Comparison of ENCODE assay signal across 12 mouse cellular contexts in genomic region chr7:123964559-123965142, GRCm38 (mm10). TPM values are rescaled to one million over a fixed set of nuclear protein-coding genes. Genes with fewer than 3 reads are reported as not detected.
DNase-seq lines count a peak whose midpoint lies in the region; ATAC-seq and TF ChIP-seq lines count a peak whose summit lies in the region.
"Had no signal": no experiment of that assay in that cellular context is flagged by ENCODE, and none has a peak within 500 bp of the region (broad histone marks: within the 10 kb centered on the region; RNA-seq: fewer than 3 reads in every experiment).

No protein-coding gene starts in this region.

- no peak overlapping the region for H3K4me2 ChIP-seq in limb, embryonic 13.5 days (replicated peaks)
- H3K4me2 ChIP-seq: lung, embryonic 15.5 days had no signal

- H3K4me3 ChIP-seq in E14TG2a.4 (replicated peaks; ENCODE audit: low read length): no peak overlapping the region
- no peak overlapping the region for H3K4me3 ChIP-seq in limb, embryonic 13.5 days
- H3K4me3 ChIP-seq: lung, embryonic 15.5 days had no signal

- H3K9ac ChIP-seq in limb, embryonic 13.5 days: no peak overlapping the region
- H3K9ac ChIP-seq: lung, embryonic 15.5 days had no signal

- DNase-seq in kidney, adult 9 months: peak; percentile 16
- DNase-seq in kidney, postnatal 10 days: no peak
- peak; percentile 61 for DNase-seq in R1 (ENCODE audit: low read depth, low spot score)
- no peak for DNase-seq in thymus, postnatal 25 days
- no peak for DNase-seq in left cerebral cortex, postnatal 14 days (ENCODE audit: low spot score in 2 of 2)
- no peak for DNase-seq in gastrocnemius, postnatal 14 days
- DNase-seq: adrenal gland, adult 2 months; right cerebral cortex, postnatal 14 days had no signal

- TF ChIP-seq CTCF in E14TG2a.4 (conservative IDR thresholded peaks at IDR 0.05; ENCODE audit: low read length): peak; percentile 73

- H3K27me3 ChIP-seq in E14TG2a.4 (ENCODE audit: insufficient read depth, low read length): no peaks in the 10 kb centered on the region
- H3K27me3 ChIP-seq in limb, embryonic 13.5 days: no peaks in the 10 kb centered on the region
- H3K27me3 ChIP-seq: lung, embryonic 15.5 days had no signal

- H3K4me1 ChIP-seq in E14TG2a.4 (replicated peaks; ENCODE audit: low read depth, low read length): no peaks in the 10 kb centered on the region
- H3K4me1 ChIP-seq in limb, embryonic 13.5 days: no peaks in the 10 kb centered on the region
- H3K4me1 ChIP-seq: lung, embryonic 15.5 days had no signal

- intact Hi-C loops in left cerebral cortex, postnatal 14 days (cut with DNase I): no loop called here
- intact Hi-C loops in gastrocnemius, postnatal 14 days (cut with DNase I; ENCODE audit: low total_unique reads): no loop called here

- no peaks in the 10 kb centered on the region for H3K36me3 ChIP-seq in E14TG2a.4 (ENCODE audit: insufficient read depth, low read length)
- H3K36me3 ChIP-seq in limb, embryonic 13.5 days: no peaks in the 10 kb centered on the region
- H3K36me3 ChIP-seq: lung, embryonic 15.5 days had no signal

- no peak overlapping the region for H3K27ac ChIP-seq in limb, embryonic 13.5 days
- H3K27ac ChIP-seq: lung, embryonic 15.5 days had no signal

- 0 out of 2 replicates have a peak, but pooled peaks have one; percentile 36 for ATAC-seq in limb, embryonic 13.5 days (ENCODE audit: low FRiP score, low read depth)

- WGBS in limb, embryonic 13.5 days: 49% methylated on average over 10 of the region's 10 CpGs

- peaks cover 15% of the 10 kb centered on the region for H3K9me3 ChIP-seq in E14TG2a.4 (ENCODE audit: low read length)
- H3K9me3 ChIP-seq in limb, embryonic 13.5 days: peaks cover 13% of the 10 kb centered on the region
- H3K9me3 ChIP-seq: lung, embryonic 15.5 days had no signal

RNA-seq across cellular contexts. Expression of gene Hs3st4, which starts 18.0 kb away (rescaled TPM):
- 0.56 and 0.83 TPM in 2 replicates for polyA plus RNA-seq in limb, embryonic 13.5 days (2015; fragmentation: Nextera tagmentation; extraction: Ambion mirVana)
- total RNA-seq in left cerebral cortex, postnatal 14 days (2021): 10 to 100 TPM; 45.9 to 60.8 TPM
- total RNA-seq in gastrocnemius, postnatal 14 days (2021): not detected
- polyA plus RNA-seq: adrenal gland, adult 2 months; intestine, embryonic 14.5 days had no signal

Comparison
In these comparisons a context has a peak if more than half of its experiments do, and no peak if none do; other contexts are left out.
1. DNase-seq: peak in kidney, adult 9 months (single experiment) and R1 (single experiment); none in kidney, postnatal 10 days (single experiment), thymus, postnatal 25 days (single experiment), left cerebral cortex, postnatal 14 days (0 of 2) and gastrocnemius, postnatal 14 days (single experiment).
2. RNA of gene Hs3st4, which starts 18.0 kb away (total RNA-seq): 45.9 to 60.8 TPM in left cerebral cortex, postnatal 14 days; not detected in gastrocnemius, postnatal 14 days; every median in the first group is over 10 times any median in the second.